Mouse (Mus musculus): ENCODE measurements around the gene Rhot2. TPM values are rescaled to one million over a fixed set of nuclear protein-coding genes. Genes with fewer than 3 reads are reported as not detected.

Gene Rhot2
- polyA plus RNA-seq, 1 experiment from 2014 or later = 23.9 TPM

GRCm38 (mm10) chr17:25860229-25860628 lies 15.6 kb upstream of the Rhot2 start:
- no peaks in the 10 kb centered on the region for H3K27me3 ChIP-seq (ENCODE audit: low read depth, poor library complexity, severe bottlenecking)
- no peaks in the 10 kb centered on the region for H3K9me3 ChIP-seq (replicated peaks)
- peaks cover 37% of the 10 kb centered on the region for H3K36me3 ChIP-seq
- WGBS = 92% methylated on average over 6 of the region's 6 CpGs
- H3K4me1 ChIP-seq = peaks cover 40% of the 10 kb centered on the region
- DNase-seq (ENCODE audit: low spot score) = no peak
- H3K4me3 ChIP-seq = peak overlapping the region; percentile 76
- H3K27ac ChIP-seq (replicated peaks) = peak overlapping the region; percentile 95

DNA sequence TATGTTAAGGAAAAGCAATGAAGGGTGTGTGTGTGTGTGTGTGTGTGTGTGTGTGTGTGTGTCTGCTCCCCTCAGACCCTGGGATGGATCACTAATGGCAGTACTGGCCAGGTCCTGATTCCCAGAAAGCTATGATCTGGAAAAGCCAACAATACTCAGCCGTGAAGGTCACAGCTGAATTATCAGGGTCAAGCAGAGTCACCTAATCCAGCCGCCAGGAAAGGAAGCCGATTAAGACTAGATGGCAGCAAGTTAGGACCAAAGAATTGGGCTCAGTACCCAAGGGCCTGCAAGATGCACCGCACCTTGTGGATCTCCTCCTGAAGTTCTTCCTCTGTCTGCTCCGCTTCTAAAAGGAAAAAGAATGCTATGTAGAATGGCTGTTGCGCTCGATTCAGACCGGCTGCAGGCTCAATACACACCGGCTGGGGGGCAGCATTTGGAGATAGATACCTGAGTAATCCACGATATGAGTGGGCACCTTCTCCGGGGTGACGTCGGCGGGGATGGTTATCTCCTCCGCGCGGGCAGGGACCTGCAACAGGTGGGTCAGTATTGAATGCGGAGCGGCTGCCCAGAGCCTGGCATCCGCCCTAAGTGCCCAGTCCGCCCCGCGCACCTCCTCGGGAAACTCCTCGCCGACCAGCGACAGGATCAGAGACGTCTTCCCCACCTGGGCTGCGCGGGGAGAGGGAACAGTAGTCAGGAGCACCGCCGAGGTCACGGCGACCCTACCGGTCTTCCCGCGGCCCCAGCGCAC lies 835 bp downstream of the Rhot2 start:
- 5% methylated on average over 38 of the region's 38 CpGs for WGBS
- H3K36me3 ChIP-seq = peaks cover 85% of the 10 kb centered on the region
- H3K4me1 ChIP-seq = peaks cover 29% of the 10 kb centered on the region
- peak overlapping the region; percentile 81 for H3K4me3 ChIP-seq
- no peak for DNase-seq (ENCODE audit: low spot score)
- no peaks in the 10 kb centered on the region for H3K9me3 ChIP-seq (replicated peaks)
- no peaks in the 10 kb centered on the region for H3K27me3 ChIP-seq (ENCODE audit: low read depth, poor library complexity, severe bottlenecking)
- peak overlapping the region; percentile 92 for H3K27ac ChIP-seq (replicated peaks)

GRCm38 (mm10) chr17:25843122-25843521 lies 1.5 kb downstream of the Rhot2 start:
- Histone ChIP-seq H3K4me3 (peak overlapping the region; percentile 81), H3K36me3 (peaks cover 85% of the 10 kb centered on the region), H3K27ac (replicated peaks) (peak overlapping the region; percentile 92; the same call in 1 of the 2 replicates), H3K27me3 (ENCODE audit: low read depth, poor library complexity, severe bottlenecking) (no peaks in the 10 kb centered on the region), H3K9me3 (replicated peaks) (no peaks in the 10 kb centered on the region), H3K4me1 (peaks cover 33% of the 10 kb centered on the region)
- no peak for DNase-seq (ENCODE audit: low spot score)
- WGBS = 92% methylated on average over 4 of the region's 4 CpGs

DNA sequence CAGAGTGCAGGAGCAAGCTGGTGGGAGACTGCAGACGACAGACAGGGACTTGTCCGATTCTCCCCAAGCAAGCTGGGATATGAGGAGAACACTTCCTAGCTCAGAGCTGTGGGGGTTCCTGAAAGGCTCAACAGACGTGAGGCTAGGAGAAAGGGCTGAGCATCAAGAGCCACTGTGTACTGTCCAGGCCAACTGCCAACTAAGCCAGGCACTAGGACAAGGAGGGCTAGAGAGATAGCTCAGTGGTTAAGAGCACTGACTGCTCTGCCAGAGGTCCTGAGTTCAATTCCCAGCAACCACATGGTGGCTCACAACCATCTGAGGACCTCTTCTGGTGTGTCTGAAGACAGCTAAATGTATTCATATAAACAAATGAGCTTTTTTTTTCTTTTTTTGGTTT lies 2.1 kb downstream of the Rhot2 start:
- WGBS = 83% methylated on average over 3 of the region's 3 CpGs
- Histone ChIP-seq H3K36me3 (peaks cover 85% of the 10 kb centered on the region), H3K27ac (replicated peaks) (no peak overlapping the region), H3K4me3 (peak overlapping the region; percentile 81; the same call in 1 of the 2 replicates), H3K4me1 (peaks cover 39% of the 10 kb centered on the region), H3K9me3 (replicated peaks) (no peaks in the 10 kb centered on the region), H3K27me3 (ENCODE audit: low read depth, poor library complexity, severe bottlenecking) (no peaks in the 10 kb centered on the region)
- DNase-seq (ENCODE audit: low spot score) = no peak

DNA sequence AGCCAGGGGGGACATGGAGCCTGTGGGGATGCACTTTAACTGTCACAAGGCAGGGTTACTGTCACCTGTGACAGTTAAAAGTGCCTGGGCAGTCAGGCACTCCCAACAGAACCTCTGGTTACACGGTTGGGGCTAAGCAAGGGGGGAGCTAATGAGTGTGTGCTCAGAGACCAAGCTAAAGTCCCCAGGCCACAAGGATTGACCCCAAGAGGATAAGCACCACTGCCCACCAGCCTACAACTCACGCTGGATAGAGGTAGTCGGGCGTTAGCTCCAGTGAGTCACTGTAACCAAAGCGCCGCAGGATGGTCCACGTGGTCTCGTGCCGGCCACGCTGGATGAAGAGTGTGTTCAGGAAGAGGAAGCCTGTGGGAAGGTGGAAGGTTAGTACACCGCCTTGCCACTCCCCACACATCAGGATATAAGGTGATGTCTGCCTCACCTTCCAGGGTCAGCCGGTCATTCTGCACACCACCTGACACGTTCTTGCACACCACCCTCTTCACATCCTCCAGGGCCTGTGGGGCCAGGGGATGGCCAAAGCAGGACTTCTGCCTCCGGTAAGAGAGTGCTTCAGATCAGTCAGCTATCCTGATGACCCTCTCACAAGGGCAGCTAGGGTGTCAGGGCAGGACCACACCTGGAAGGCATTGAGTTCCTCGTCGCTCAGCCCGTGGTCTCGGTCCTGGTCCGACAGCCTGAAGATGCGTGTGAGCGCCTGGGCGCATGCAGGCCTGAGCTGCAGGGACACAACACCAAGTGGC lies 3.4 kb downstream of the Rhot2 start, which contains the start of gene Gm20683:
Gene Gm20683 (minus strand): TSS at position 647 of the 764 bp plus-strand sequence.
- WGBS = 93% methylated on average over 22 of the region's 22 CpGs
- Histone ChIP-seq H3K9me3 (replicated peaks) (no peaks in the 10 kb centered on the region), H3K4me3 (0 out of 2 replicates have a peak within 1 kb of the TSS, but pooled peaks have one; percentile 0), H3K4me1 (peaks cover 51% of the 10 kb centered on the region), H3K27ac (replicated peaks) (no peak within 1 kb of the TSS), H3K27me3 (ENCODE audit: low read depth, poor library complexity, severe bottlenecking) (no peaks in the 10 kb centered on the region), H3K36me3 (peaks cover 75% of the 10 kb centered on the region)
- no peak for DNase-seq (ENCODE audit: low spot score)

- no peaks in the 10 kb centered on the region for H3K9me3 ChIP-seq (replicated peaks)
- WGBS = 94% methylated on average over 6 of the region's 6 CpGs
- H3K27me3 ChIP-seq (ENCODE audit: low read depth, poor library complexity, severe bottlenecking) = no peaks in the 10 kb centered on the region
- no peak for DNase-seq (ENCODE audit: low spot score)
- H3K4me3 ChIP-seq = no peak overlapping the region
- peaks cover 59% of the 10 kb centered on the region for H3K4me1 ChIP-seq
- H3K36me3 ChIP-seq = peaks cover 75% of the 10 kb centered on the region
- no peak overlapping the region for H3K27ac ChIP-seq (replicated peaks)
Observed at GRCm38 (mm10) chr17:25840519-25840918, 4.1 kb downstream of the Rhot2 start.

DNA sequence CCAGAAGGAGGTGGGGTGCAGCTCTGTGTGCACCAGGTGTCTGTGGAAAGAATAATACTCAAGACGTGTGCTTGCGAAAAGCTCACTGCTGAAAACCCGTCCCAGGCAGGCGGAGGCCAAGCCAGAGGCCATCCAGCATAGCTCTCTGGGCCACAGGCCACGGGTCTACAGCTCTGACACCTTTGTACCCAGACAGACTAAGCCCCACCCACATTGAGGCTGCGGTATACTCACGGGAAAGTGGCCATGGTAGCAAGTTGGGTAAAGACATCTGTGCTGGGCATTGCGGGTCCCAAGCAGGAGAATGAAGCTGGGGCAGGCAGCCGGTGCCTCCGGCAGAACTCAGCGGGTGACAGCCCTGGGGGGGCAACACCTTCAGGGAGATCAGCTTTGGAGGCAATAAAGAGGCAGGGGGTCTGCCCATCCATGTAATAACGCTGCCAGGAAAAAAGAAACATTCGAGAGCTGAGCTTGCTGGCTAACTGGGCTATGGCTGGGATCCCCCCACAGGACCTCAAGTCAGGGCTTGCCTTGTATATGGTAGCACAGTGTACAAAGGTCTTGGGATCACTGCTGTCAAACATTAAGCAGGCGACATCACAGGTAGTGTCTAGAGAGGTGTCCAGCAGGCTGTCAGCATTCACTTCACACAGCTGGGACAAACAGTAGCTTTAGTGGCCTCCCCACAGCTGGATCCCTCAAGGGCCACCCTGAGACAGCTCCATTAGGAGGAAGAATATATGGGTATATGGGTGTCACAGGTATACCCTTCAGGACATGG lies 5.0 kb downstream of the Rhot2 start:
- Histone ChIP-seq H3K4me1 (peaks cover 61% of the 10 kb centered on the region), H3K9me3 (replicated peaks) (no peaks in the 10 kb centered on the region), H3K27me3 (ENCODE audit: low read depth, poor library complexity, severe bottlenecking) (no peaks in the 10 kb centered on the region), H3K36me3 (peaks cover 76% of the 10 kb centered on the region), H3K27ac (replicated peaks) (no peak overlapping the region), H3K4me3 (peak overlapping the region; percentile 18; the same call in 1 of the 2 replicates)
- WGBS = 91% methylated on average over 14 of the region's 14 CpGs
- no peak for DNase-seq (ENCODE audit: low spot score)

DNA sequence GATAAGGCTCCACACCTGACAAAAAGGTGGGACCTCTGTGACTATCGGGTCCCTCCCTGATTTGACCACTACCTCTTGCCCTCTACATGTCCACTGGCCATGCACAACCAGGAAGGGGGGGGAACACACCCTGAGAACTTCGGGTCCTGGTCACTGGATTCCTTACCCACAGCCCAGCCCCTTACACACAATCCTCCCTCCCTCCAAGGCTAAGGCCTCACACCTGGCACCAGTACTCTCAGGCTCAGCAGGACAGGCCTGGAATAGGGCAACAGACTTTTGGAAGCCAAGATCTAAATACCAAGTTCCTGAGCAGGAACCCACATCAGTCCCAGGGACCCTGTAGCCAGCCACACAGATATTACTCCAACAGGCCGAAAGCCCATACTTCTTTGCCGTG lies 5.7 kb downstream of the Rhot2 start:
- Histone ChIP-seq H3K27me3 (ENCODE audit: low read depth, poor library complexity, severe bottlenecking) (no peaks in the 10 kb centered on the region), H3K4me1 (peaks cover 62% of the 10 kb centered on the region), H3K9me3 (replicated peaks) (no peaks in the 10 kb centered on the region), H3K36me3 (peaks cover 80% of the 10 kb centered on the region), H3K27ac (replicated peaks) (no peak overlapping the region), H3K4me3 (no peak overlapping the region)
- WGBS = 92% methylated on average over 4 of the region's 4 CpGs
- DNase-seq (ENCODE audit: low spot score) = no peak

DNA sequence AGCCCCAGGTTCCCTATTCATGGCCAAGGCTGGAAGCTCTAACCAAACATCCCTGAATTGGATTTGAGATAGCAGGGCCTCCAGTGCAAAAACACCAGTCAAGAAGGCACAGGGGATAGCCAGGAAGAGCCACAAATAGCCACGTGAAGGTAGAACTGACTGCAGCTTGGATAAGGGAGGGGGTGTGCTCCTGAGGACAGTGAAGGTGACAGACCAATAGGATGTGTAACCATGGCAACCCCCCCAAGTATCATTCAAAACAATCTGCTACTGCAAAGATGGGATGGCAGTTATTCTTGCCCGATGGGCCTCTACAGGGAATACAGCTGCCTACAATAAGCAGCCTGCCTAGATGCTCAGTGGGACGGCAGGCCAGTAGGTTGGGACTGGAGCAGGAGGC lies 7.1 kb downstream of the Rhot2 start:
- H3K27ac ChIP-seq (replicated peaks) = peak overlapping the region; percentile 81; the same call in 1 of the 2 replicates
- 49% methylated on average over 3 of the region's 3 CpGs for WGBS
- H3K36me3 ChIP-seq = peaks cover 71% of the 10 kb centered on the region

DNA sequence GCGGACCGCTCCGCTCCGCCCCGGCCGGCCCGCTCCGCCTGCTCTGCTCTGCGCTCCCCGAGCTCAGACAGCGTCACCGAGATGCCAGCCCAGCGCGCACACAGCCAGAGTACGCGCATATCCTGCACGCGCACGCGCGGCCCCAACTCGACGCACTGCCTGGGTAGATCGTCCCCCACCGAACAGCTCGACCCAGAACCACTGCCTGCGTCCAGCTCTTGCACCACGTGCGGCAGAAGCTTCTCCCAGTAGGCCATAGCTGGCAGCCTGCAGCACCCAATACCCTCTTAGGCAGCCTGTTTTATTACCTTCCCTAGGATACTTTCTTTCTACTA lies 7.6 kb downstream of the Rhot2 start, which contains the start of gene Rhbdl1:
Gene Rhbdl1 (minus strand): TSS at position 220 of the 335 bp plus-strand sequence.
- Histone ChIP-seq H3K4me1 (peaks cover 61% of the 10 kb centered on the region), H3K27me3 (ENCODE audit: low read depth, poor library complexity, severe bottlenecking) (no peaks in the 10 kb centered on the region), H3K27ac (replicated peaks) (peak within 1 kb of the TSS; percentile 81), H3K4me3 (peak within 1 kb of the TSS; percentile 89), H3K36me3 (peaks cover 67% of the 10 kb centered on the region), H3K9me3 (replicated peaks) (no peaks in the 10 kb centered on the region)
- no peak for DNase-seq (ENCODE audit: low spot score)
- WGBS = 2% methylated on average over 29 of the region's 29 CpGs

More for the DNA sequence above, 7.1 kb downstream of the Rhot2 start:
- Histone ChIP-seq H3K4me1 (peaks cover 58% of the 10 kb centered on the region), H3K27me3 (ENCODE audit: low read depth, poor library complexity, severe bottlenecking) (no peaks in the 10 kb centered on the region), H3K9me3 (replicated peaks) (no peaks in the 10 kb centered on the region), H3K4me3 (peak overlapping the region; percentile 89)
- DNase-seq (ENCODE audit: low spot score) = no peak

DNA sequence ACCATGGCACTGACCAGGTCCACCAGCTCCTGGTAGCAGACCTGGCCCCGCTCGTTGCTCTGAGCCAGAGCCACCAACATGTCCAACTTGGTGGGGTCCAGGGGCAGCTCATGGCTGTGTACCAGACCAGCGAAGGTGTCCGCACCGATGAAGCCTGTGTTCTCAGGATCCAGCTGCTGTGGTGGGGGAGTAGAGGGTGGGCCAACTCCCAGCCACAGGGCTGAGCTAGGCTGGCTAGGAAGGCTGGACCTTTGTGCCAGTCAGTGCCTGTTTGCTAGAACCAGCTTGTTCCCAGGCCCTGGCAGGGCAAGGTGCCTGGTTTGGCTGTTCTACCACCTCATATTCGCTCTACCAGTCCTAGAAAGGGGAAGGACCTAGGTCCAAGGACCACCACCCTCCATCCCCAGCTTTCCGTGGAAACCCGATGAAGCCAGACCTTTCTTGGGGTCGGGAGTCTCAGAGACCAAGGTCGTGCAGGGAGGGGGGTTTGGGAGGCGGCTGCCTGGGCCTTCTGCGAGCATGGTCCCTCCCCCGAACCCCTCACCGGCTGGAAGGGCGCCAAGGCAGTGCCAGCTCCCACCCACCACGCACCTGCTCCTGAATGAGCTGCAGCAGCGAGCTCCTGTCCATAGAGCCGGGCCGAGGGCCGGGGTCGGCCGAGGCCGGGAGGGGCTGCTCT lies 8.1 kb downstream of the Rhot2 start:
- H3K27ac ChIP-seq (replicated peaks) = peak overlapping the region; percentile 81
- whole genome bisulfite sequencing = 23% methylated on average over 23 of the region's 23 CpGs
- DNase-seq (ENCODE audit: low spot score) = peak; percentile 62

GRCm38 (mm10) chr17:25835816-25836215 lies 8.8 kb downstream of the Rhot2 start:
- 95% methylated on average over 16 of the region's 16 CpGs for WGBS
- 0 out of 2 replicates have a peak overlapping the region, but pooled peaks have one; percentile 29 for H3K27ac ChIP-seq (replicated peaks)
- peak overlapping the region; percentile 89 for H3K4me3 ChIP-seq
- no peaks in the 10 kb centered on the region for H3K9me3 ChIP-seq (replicated peaks)
- H3K4me1 ChIP-seq = peaks cover 73% of the 10 kb centered on the region
- peaks cover 67% of the 10 kb centered on the region for H3K36me3 ChIP-seq
- no peaks in the 10 kb centered on the region for H3K27me3 ChIP-seq (ENCODE audit: low read depth, poor library complexity, severe bottlenecking)
- no peak for DNase-seq (ENCODE audit: low spot score)

More for the DNA sequence above, 8.1 kb downstream of the Rhot2 start:
- Histone ChIP-seq H3K4me3 (peak overlapping the region; percentile 89), H3K27me3 (ENCODE audit: low read depth, poor library complexity, severe bottlenecking) (no peaks in the 10 kb centered on the region), H3K9me3 (replicated peaks) (no peaks in the 10 kb centered on the region), H3K36me3 (peaks cover 67% of the 10 kb centered on the region), H3K4me1 (peaks cover 66% of the 10 kb centered on the region)

All from midbrain, embryonic 10.5 days (tissue).